Mouse (Mus musculus) neural tube, embryonic 13.5 days (tissue): ENCODE measurements around the gene Slc30a3. TPM values are rescaled to one million over a fixed set of nuclear protein-coding genes. Genes with fewer than 3 reads are reported as not detected.
A peak's percentile ranks its signal among the peaks of the same experiment; 100 is the strongest.
"Not testable (repeated sequence)": the region's sequence is repeated elsewhere in the genome, so short reads cannot be mapped to it uniquely, and the experiment has no call there.

Experiments used
- ATAC-seq: fragments of 200-750 bp; cut with Nextera tagmentation; 2 replicates; pipeline ENCODE4 v1.8.0; 2017; ENCODE audit warnings: low read depth, mild to moderate bottlenecking, moderate TSS enrichment, moderate library complexity
- H3K27ac ChIP-seq: fragments of 300-500 bp; sonication (generic); replicated peaks from 2 replicates; pipeline ENCODE4 v1.5.1; 2015; ENCODE audit warnings: moderate library complexity, mild to moderate bottlenecking, inconsistent platforms
- H3K27me3 ChIP-seq: fragments of 300-500 bp; sonication (generic); 2 replicates; pipeline ENCODE4 v1.6.1; 2015; ENCODE audit warnings: mild to moderate bottlenecking, inconsistent platforms
- H3K36me3 ChIP-seq: fragments of 300-500 bp; sonication (generic); 2 replicates; pipeline ENCODE4 v1.6.1; 2015; ENCODE audit warnings: mild to moderate bottlenecking, inconsistent platforms
- H3K4me1 ChIP-seq: fragments of 300-500 bp; sonication (generic); replicated peaks from 2 replicates; pipeline ENCODE4 v1.6.1; 2015; ENCODE audit warnings: inconsistent platforms
- H3K4me2 ChIP-seq: fragments of 300-500 bp; sonication (generic); 2 replicates; pipeline ENCODE4 v1.6.1; 2015; ENCODE audit warnings: inconsistent platforms, mild to moderate bottlenecking, moderate library complexity
- H3K4me3 ChIP-seq: fragments of 300-500 bp; sonication (generic); 2 replicates; pipeline ENCODE4 v1.5.1; 2015; ENCODE audit warnings: mild to moderate bottlenecking, inconsistent platforms
- H3K9ac ChIP-seq: fragments of 300-500 bp; sonication (generic); 2 replicates; pipeline ENCODE4 v1.6.1; 2015; ENCODE audit warnings: moderate library complexity, mild to moderate bottlenecking, inconsistent platforms
- H3K9me3 ChIP-seq: fragments of 300-500 bp; sonication (generic); 2 replicates; pipeline ENCODE4 v1.6.1; 2016; ENCODE audit warnings: inconsistent platforms
- WGBS: fragments of 180-500 bp; shearing (Covaris S2); methylation state at CpG from one replicate; pipeline ENCODE4 v1.1.7; 2015; 5-methylcytosine and 5-hydroxymethylcytosine counted together
- polyA plus RNA-seq: library from polyadenylated mRNA; unstranded; fragments of >200 nt; fragmentation: Nextera tagmentation; extraction: Ambion mirVana; gene quantifications from 2 replicates; pipeline ENCODE4 v1.2.1, GENCODE M21; 2015

Gene Slc30a3
- polyA plus RNA-seq, 1 experiment from 2014 or later = 28.9 TPM

- WGBS = 96% methylated on average over 3 of the region's 3 CpGs
- Histone ChIP-seq H3K9ac (no peak overlapping the region), H3K4me3 (no peak overlapping the region), H3K4me2 (no peak overlapping the region), H3K36me3 (peaks cover 91% of the 10 kb centered on the region), H3K9me3 (no peaks in the 10 kb centered on the region), H3K4me1 (no peaks in the 10 kb centered on the region), H3K27ac (no peak overlapping the region), H3K27me3 (no peaks in the 10 kb centered on the region)
- no peak for ATAC-seq
These were observed 38.2 kb downstream of the Slc30a3 start for GRCm38 (mm10) chr5:31069810-31070209.

GRCm38 (mm10) chr5:31055216-31056140, 52.6 kb downstream of the Slc30a3 start:
- H3K4me3 ChIP-seq = peak overlapping the region; percentile 66
- ATAC-seq = no peak; the same call in 1 of the 2 replicates
- H3K27ac ChIP-seq = peak overlapping the region; percentile 84
- H3K36me3 ChIP-seq = peaks cover 42% of the 10 kb centered on the region
- H3K9me3 ChIP-seq = no peaks in the 10 kb centered on the region
- peak overlapping the region; percentile 97 for H3K4me2 ChIP-seq
- no peaks in the 10 kb centered on the region for H3K27me3 ChIP-seq
- peak overlapping the region; percentile 86 for H3K9ac ChIP-seq
- peaks cover 23% of the 10 kb centered on the region for H3K4me1 ChIP-seq
- WGBS = 17% methylated on average over 19 of the region's 19 CpGs

- Histone ChIP-seq H3K27me3 (no peaks in the 10 kb centered on the region), H3K36me3 (peaks cover 32% of the 10 kb centered on the region), H3K4me3 (peak within 1 kb of the TSS; percentile 66), H3K27ac (peak within 1 kb of the TSS; percentile 84), H3K9ac (peak within 1 kb of the TSS; percentile 86), H3K4me1 (peaks cover 29% of the 10 kb centered on the region), H3K4me2 (peak within 1 kb of the TSS; percentile 97), H3K9me3 (no peaks in the 10 kb centered on the region)
- peak; percentile 98 for ATAC-seq
- WGBS = under 1% methylated on average over 64 of the region's 64 CpGs
These were observed 53.5 kb downstream of the Slc30a3 start, which contains the start of gene Cad for GRCm38 (mm10) chr5:31054261-31055215. Gene Cad (plus strand): TSS chr5:31054780.

GRCm38 (mm10) chr5:31053728-31054127, 54.3 kb downstream of the Slc30a3 start:
- not testable (repeated sequence) for H3K27me3 ChIP-seq, ATAC-seq, H3K9me3 ChIP-seq
- H3K9ac ChIP-seq = peak overlapping the region; percentile 86
- peaks cover 24% of the 10 kb centered on the region for H3K36me3 ChIP-seq
- H3K4me3 ChIP-seq = peak overlapping the region; percentile 66
- peak overlapping the region; percentile 97 for H3K4me2 ChIP-seq
- peak overlapping the region; percentile 84 for H3K27ac ChIP-seq
- 53% methylated on average over 4 of the region's 4 CpGs for WGBS
- peaks cover 29% of the 10 kb centered on the region for H3K4me1 ChIP-seq

- Histone ChIP-seq H3K27ac (no peak overlapping the region), H3K27me3 (no peaks in the 10 kb centered on the region), H3K9ac (no peak overlapping the region), H3K36me3 (peaks cover 10% of the 10 kb centered on the region), H3K4me1 (peaks cover 31% of the 10 kb centered on the region), H3K9me3 (no peaks in the 10 kb centered on the region), H3K4me3 (no peak overlapping the region), H3K4me2 (no peak overlapping the region)
- ATAC-seq = no peak
These were observed 57.6 kb downstream of the Slc30a3 start for GRCm38 (mm10) chr5:31050427-31050826.

GRCm38 (mm10) chr5:31048763-31049641, 59.0 kb downstream of the Slc30a3 start, which contains the start of gene Slc5a6:
Gene Slc5a6 (minus strand): TSS chr5:31048924.
- Histone ChIP-seq H3K36me3 (peaks cover 19% of the 10 kb centered on the region), H3K9ac (peak within 1 kb of the TSS; percentile 90), H3K4me3 (peak within 1 kb of the TSS; percentile 73), H3K27ac (peak within 1 kb of the TSS; percentile 93), H3K9me3 (no peaks in the 10 kb centered on the region), H3K4me1 (peaks cover 22% of the 10 kb centered on the region), H3K4me2 (peak within 1 kb of the TSS; percentile 80), H3K27me3 (no peaks in the 10 kb centered on the region)
- peak; percentile 55 for ATAC-seq
- under 1% methylated on average over 23 of the region's 23 CpGs for WGBS

- Histone ChIP-seq H3K27ac (peak within 1 kb of the TSS; percentile 93), H3K4me2 (peak within 1 kb of the TSS; percentile 80), H3K4me1 (peaks cover 15% of the 10 kb centered on the region), H3K27me3 (no peaks in the 10 kb centered on the region), H3K9ac (peak within 1 kb of the TSS; percentile 90), H3K9me3 (no peaks in the 10 kb centered on the region), H3K36me3 (peaks cover 28% of the 10 kb centered on the region), H3K4me3 (peak within 1 kb of the TSS; percentile 73)
- ATAC-seq = peak; percentile 98
- WGBS = under 1% methylated on average over 73 of the region's 73 CpGs
These were observed 59.9 kb downstream of the Slc30a3 start, which contains the start of gene Atraid for GRCm38 (mm10) chr5:31047848-31048762. Gene Atraid (plus strand): TSS chr5:31048312.

- peaks cover 32% of the 10 kb centered on the region for H3K36me3 ChIP-seq
- no peaks in the 10 kb centered on the region for H3K9me3 ChIP-seq
- 83% methylated on average over 5 of the region's 5 CpGs for WGBS
- ATAC-seq = no peak
- peak overlapping the region; percentile 73 for H3K4me3 ChIP-seq
- H3K27me3 ChIP-seq = no peaks in the 10 kb centered on the region
- H3K27ac ChIP-seq = no peak overlapping the region
- H3K9ac ChIP-seq = peak overlapping the region; percentile 90
- H3K4me2 ChIP-seq = peak overlapping the region; percentile 80
- peaks cover 15% of the 10 kb centered on the region for H3K4me1 ChIP-seq
These were observed 61.0 kb downstream of the Slc30a3 start for GRCm38 (mm10) chr5:31047074-31047473.

GRCm38 (mm10) chr5:31046416-31046815, 61.6 kb downstream of the Slc30a3 start:
- 95% methylated on average over 6 of the region's 6 CpGs for WGBS
- H3K4me2 ChIP-seq = no peak overlapping the region
- ATAC-seq = no peak

GRCm38 (mm10) chr5:31038171-31038845, 69.7 kb downstream of the Slc30a3 start:
- H3K4me1 ChIP-seq = no peaks in the 10 kb centered on the region
- no peaks in the 10 kb centered on the region for H3K27me3 ChIP-seq
- no peak overlapping the region for H3K9ac ChIP-seq
- H3K4me3 ChIP-seq = no peak overlapping the region
- no peak overlapping the region for H3K27ac ChIP-seq
- 87% methylated on average over 7 of the region's 7 CpGs for WGBS
- H3K36me3 ChIP-seq = peaks cover 78% of the 10 kb centered on the region
- no peak for ATAC-seq
- no peaks in the 10 kb centered on the region for H3K9me3 ChIP-seq
- no peak overlapping the region for H3K4me2 ChIP-seq

More at GRCm38 (mm10) chr5:31046416-31046815, 61.6 kb downstream of the Slc30a3 start:
- H3K4me1 ChIP-seq = peaks cover 15% of the 10 kb centered on the region
- H3K27me3 ChIP-seq = no peaks in the 10 kb centered on the region
- H3K9me3 ChIP-seq = no peaks in the 10 kb centered on the region
- peaks cover 35% of the 10 kb centered on the region for H3K36me3 ChIP-seq
- no peak overlapping the region for H3K9ac ChIP-seq
- no peak overlapping the region for H3K27ac ChIP-seq
- H3K4me3 ChIP-seq = no peak overlapping the region
